ENCODE assay signal across 8 mouse cellular contexts in genomic region chr1:162664826-162665475, GRCm38 (mm10). TPM values are rescaled to one million over a fixed set of nuclear protein-coding genes. Genes with fewer than 3 reads are reported as not detected.
DNase-seq lines count a peak whose midpoint lies in the region; ATAC-seq and TF ChIP-seq lines count a peak whose summit lies in the region.

No protein-coding gene starts in this region.

- no peaks in the 10 kb centered on the region for H3K9me3 ChIP-seq in forebrain, postnatal 0 days (ENCODE audit: low read length)
- no peaks in the 10 kb centered on the region for H3K9me3 ChIP-seq in lung, embryonic 14.5 days (ENCODE audit: low read depth, low read length)

- H3K27ac ChIP-seq in cerebellum, adult 2 months (ENCODE audit: insufficient read depth, low read length), result no peak overlapping the region
- no peak overlapping the region for H3K27ac ChIP-seq in forebrain, postnatal 0 days (ENCODE audit: low read depth, low read length)
- no peak overlapping the region for H3K27ac ChIP-seq in lung, embryonic 14.5 days (ENCODE audit: low read depth)

- 12% methylated on average over 10 of the region's 10 CpGs for WGBS in cerebellum, adult 2 months
- 13% methylated on average over 10 of the region's 10 CpGs for WGBS in forebrain, postnatal 0 days
- WGBS in lung, embryonic 14.5 days, result 11% methylated on average over 10 of the region's 10 CpGs

- peak; percentile 98 for ATAC-seq in forebrain, postnatal 0 days
- peak; percentile 96 to 97 for ATAC-seq in hematopoietic stem cell, adult 5-6 weeks (replicated peaks in 1 of 2; ENCODE audit: insufficient read depth in 1 of 2, low FRiP score in 2 of 2, low TSS enrichment in 1 of 2, low read depth in 1 of 2, poor library complexity in 2 of 2, severe bottlenecking in 2 of 2)
- ATAC-seq in lung, embryonic 14.5 days (ENCODE audit: insufficient read depth), result peak; percentile 98

- H3K9ac ChIP-seq in forebrain, postnatal 0 days, result no peak overlapping the region
- H3K9ac ChIP-seq in lung, embryonic 14.5 days, result no peak overlapping the region

- no peak for TF ChIP-seq POLR2A in cerebellum, adult 2 months (IDR thresholded peaks at IDR 0.05; ENCODE audit: borderline replicate concordance, insufficient read depth, low read length)

- H3K27me3 ChIP-seq in cerebellum, adult 2 months (ENCODE audit: control insufficient read depth, insufficient read depth, low read length), result no peaks in the 10 kb centered on the region
- no peaks in the 10 kb centered on the region for H3K27me3 ChIP-seq in forebrain, postnatal 0 days (ENCODE audit: insufficient read depth, low read length)
- no peaks in the 10 kb centered on the region for H3K27me3 ChIP-seq in lung, embryonic 14.5 days (ENCODE audit: insufficient read depth, low read length)

- 0 out of 2 replicates have a peak, but pooled peaks cover 5% of the 10 kb centered on the region for H3K36me3 ChIP-seq in forebrain, postnatal 0 days (ENCODE audit: insufficient read depth)
- peaks cover 6% of the 10 kb centered on the region for H3K36me3 ChIP-seq in lung, embryonic 14.5 days (ENCODE audit: insufficient read depth)

- no peaks in the 10 kb centered on the region for H3K4me1 ChIP-seq in cerebellum, adult 2 months (ENCODE audit: control insufficient read depth, insufficient read depth, low read length)
- 0 out of 2 replicates have a peak, but pooled peaks cover 3% of the 10 kb centered on the region for H3K4me1 ChIP-seq in forebrain, postnatal 0 days (ENCODE audit: insufficient read depth)
- no peaks in the 10 kb centered on the region for H3K4me1 ChIP-seq in lung, embryonic 14.5 days (ENCODE audit: insufficient read depth)

- peak; percentile 63 for DNase-seq in MEL-GATA-1-ER (ENCODE audit: extremely low read depth, low read depth)
- peak; percentile 75 for DNase-seq in cerebellum, adult 2 months
- DNase-seq in forebrain, postnatal 0 days, result peak; percentile 88
- DNase-seq in layer of hippocampus, adult 8-10 months (ENCODE audit: low spot score in 2 of 2), result peak; percentile 46 to 69
- peak; percentile 94 for DNase-seq in lung, embryonic 14.5 days
- peak; percentile 36 for DNase-seq in ovary, postnatal 10 days (ENCODE audit: low spot score)
- DNase-seq in thymus, postnatal 10 days (ENCODE audit: low spot score in 2 of 2), result peak; percentile 48 to 74

- no peak overlapping the region for H3K4me3 ChIP-seq in cerebellum, adult 2 months (replicated peaks; ENCODE audit: insufficient read depth, low read depth, low read length)
- peak overlapping the region; percentile 5; the same call in 1 of the 2 replicates for H3K4me3 ChIP-seq in forebrain, postnatal 0 days (ENCODE audit: low read depth, low read length)
- H3K4me3 ChIP-seq in lung, embryonic 14.5 days (ENCODE audit: low read depth, low read length), result no peak overlapping the region

- TF ChIP-seq CTCF in cerebellum, adult 2 months (IDR thresholded peaks at IDR 0.05; ENCODE audit: borderline replicate concordance, insufficient read depth, low read depth, low read length), result peak; percentile 94
- TF ChIP-seq CTCF in forebrain, postnatal 0 days (IDR thresholded peaks at IDR 0.05; ENCODE audit: low read depth), result peak; percentile 91
- TF ChIP-seq CTCF in lung, embryonic 14.5 days (IDR thresholded peaks at IDR 0.05; ENCODE audit: low read depth), result peak; percentile 89

- H3K4me2 ChIP-seq in forebrain, postnatal 0 days (ENCODE audit: low read depth), result peak overlapping the region; percentile 39; the same call in 1 of the 2 replicates
- 0 out of 2 replicates have a peak overlapping the region, but pooled peaks have one; percentile 5 for H3K4me2 ChIP-seq in lung, embryonic 14.5 days

RNA-seq across cellular contexts. Expression of gene Myocos, which starts 6.9 kb away (rescaled TPM):
- polyA plus RNA-seq in cerebellum, adult 2 months (2012; rRNA removed), result not detected in 2 replicates
- total RNA-seq in forebrain, postnatal 0 days (2014; rRNA removed), result not detected in 2 replicates
- polyA plus RNA-seq in forebrain, postnatal 0 days (2015; fragmentation: Nextera tagmentation; extraction: Ambion mirVana), result not detected in 2 replicates
- not detected in 2 replicates for total RNA-seq in hematopoietic stem cell, adult 5-6 weeks (2017)
- not detected for total RNA-seq in layer of hippocampus, adult 8-10 months (2022)
- not detected in 2 replicates for polyA plus RNA-seq in lung, embryonic 14.5 days (2014; fragmentation: Nextera tagmentation; extraction: Ambion mirVana)

RNA-seq across cellular contexts. Expression of gene Myoc, which starts 26.0 kb away (rescaled TPM):
- 5.1 and 5.6 TPM in 2 replicates for polyA plus RNA-seq in cerebellum, adult 2 months (2012; rRNA removed)
- 0.15 TPM in 1 of 2 replicates, not detected in the other for total RNA-seq in forebrain, postnatal 0 days (2014; rRNA removed)
- polyA plus RNA-seq in forebrain, postnatal 0 days (2015; fragmentation: Nextera tagmentation; extraction: Ambion mirVana), result 0.35 TPM in 1 of 2 replicates, not detected in the other
- total RNA-seq in hematopoietic stem cell, adult 5-6 weeks (2017), result not detected in 2 replicates
- total RNA-seq in layer of hippocampus, adult 8-10 months (2022), result 1 to 10 TPM; 6.2 to 9.7 (median 7.1) TPM
- not detected in 2 replicates for polyA plus RNA-seq in lung, embryonic 14.5 days (2014; fragmentation: Nextera tagmentation; extraction: Ambion mirVana)

Comparison
In these comparisons a context has a peak if more than half of its experiments do, and no peak if none do; other contexts are left out.
1. DNase-seq: peak in every context shown above with its lines; median percentile 94 in lung, embryonic 14.5 days; 88 in forebrain, postnatal 0 days; 75 in cerebellum, adult 2 months; 63 in MEL-GATA-1-ER; 61 in thymus, postnatal 10 days; 58 in layer of hippocampus, adult 8-10 months; 36 in ovary, postnatal 10 days.